Mouse (Mus musculus): Measurements from ENCODE around the gene Bcl11a.

GRCm38 (mm10) chr11:24139432-24139831 is 61.6 kb downstream of the Bcl11a start:
- TF ChIP-seq CTCF (IDR thresholded peaks at IDR 0.05): no peak
- no peak for TF ChIP-seq EP300 (IDR thresholded peaks at IDR 0.05)
